Comparison of ENCODE assay signal across 8 mouse cellular contexts in genomic region chr2:29060135-29060597, GRCm38 (mm10). TPM values are rescaled to one million over a fixed set of nuclear protein-coding genes. Genes with fewer than 3 reads are reported as not detected.
DNase-seq lines count a peak whose midpoint lies in the region.

Ttf1 (plus strand) TSS chr2:29060262.

- peaks cover 32% of the 10 kb centered on the region for H3K27me3 ChIP-seq in hindbrain, embryonic 10.5 days (ENCODE audit: insufficient read depth, poor library complexity, severe bottlenecking)

- H3K36me3 ChIP-seq in hindbrain, embryonic 10.5 days, result peaks cover 8% of the 10 kb centered on the region

- DNase-seq in MEL-GATA-1-ER (ENCODE audit: extremely low read depth, low read depth), result peak; percentile 92
- DNase-seq in cerebellum, adult 8-10 months, result peak; percentile 86
- DNase-seq in forelimb bud, embryonic 11.5 days (ENCODE audit: low read depth, low spot score), result peak; percentile 94
- DNase-seq in hindbrain, embryonic 10.5 days (ENCODE audit: low spot score), result peak; percentile 94
- DNase-seq in layer of hippocampus, postnatal 10 days (ENCODE audit: low spot score in 2 of 2), result peak; percentile 84 to 85
- DNase-seq in lung, postnatal 10 days, result peak; percentile 94
- DNase-seq in ovary, postnatal 36 days (ENCODE audit: low spot score), result peak; percentile 83
- DNase-seq in thymus, postnatal 25 days, result peak; percentile 88

- peak within 1 kb of the TSS; percentile 95 for H3K4me3 ChIP-seq in hindbrain, embryonic 10.5 days

- under 1% methylated on average over 41 of the region's 41 CpGs for WGBS in hindbrain, embryonic 10.5 days

- H3K9me3 ChIP-seq in hindbrain, embryonic 10.5 days, result no peaks in the 10 kb centered on the region

- peaks cover 21% of the 10 kb centered on the region for H3K4me1 ChIP-seq in hindbrain, embryonic 10.5 days (replicated peaks)

- H3K27ac ChIP-seq in hindbrain, embryonic 10.5 days, result peak within 1 kb of the TSS; percentile 93

RNA-seq across cellular contexts. Expression of gene Ttf1, which starts in this region (rescaled TPM):
- polyA plus RNA-seq in hindbrain, embryonic 10.5 days (2016; fragmentation: Nextera tagmentation; extraction: Ambion mirVana), result 10.2 and 12.2 TPM in 2 replicates
- total RNA-seq in layer of hippocampus, postnatal 10 days (2021), result 10 to 100 TPM; 10.5 to 12.0 TPM

Comparison
In these comparisons a context has a peak if more than half of its experiments do, and no peak if none do; other contexts are left out.
1. Peak in every context shown above with its lines: DNase-seq, H3K4me3 ChIP-seq and H3K27ac ChIP-seq.